Mouse (Mus musculus) heart, postnatal 4 days (tissue): ENCODE data around the gene Smg6. TPM values are rescaled to one million over a fixed set of nuclear protein-coding genes. Genes with fewer than 3 reads are reported as not detected.
A peak's percentile ranks its signal among the peaks of the same experiment; 100 is the strongest.

Source experiments
- DNase-seq: peaks from one replicate; pipeline ENCODE4 v3.0.0; 2021
- total RNA-seq, 2 experiments: library from RNA; stranded (reverse); gene quantifications; 2 replicates each; pipeline ENCODE4 v1.2.3; 2021

Smg6 gene
- total RNA-seq, 2 experiments from 2014 or later = 25.6 to 25.7 TPM

- no peak for DNase-seq
Measured at GRCm38 (mm10) chr11:75150346-75150745, 224.7 kb downstream of the Smg6 start.

- peak; percentile 69 for DNase-seq
Measured at GRCm38 (mm10) chr11:75152603-75153557, 227.3 kb downstream of the Smg6 start.

DNA sequence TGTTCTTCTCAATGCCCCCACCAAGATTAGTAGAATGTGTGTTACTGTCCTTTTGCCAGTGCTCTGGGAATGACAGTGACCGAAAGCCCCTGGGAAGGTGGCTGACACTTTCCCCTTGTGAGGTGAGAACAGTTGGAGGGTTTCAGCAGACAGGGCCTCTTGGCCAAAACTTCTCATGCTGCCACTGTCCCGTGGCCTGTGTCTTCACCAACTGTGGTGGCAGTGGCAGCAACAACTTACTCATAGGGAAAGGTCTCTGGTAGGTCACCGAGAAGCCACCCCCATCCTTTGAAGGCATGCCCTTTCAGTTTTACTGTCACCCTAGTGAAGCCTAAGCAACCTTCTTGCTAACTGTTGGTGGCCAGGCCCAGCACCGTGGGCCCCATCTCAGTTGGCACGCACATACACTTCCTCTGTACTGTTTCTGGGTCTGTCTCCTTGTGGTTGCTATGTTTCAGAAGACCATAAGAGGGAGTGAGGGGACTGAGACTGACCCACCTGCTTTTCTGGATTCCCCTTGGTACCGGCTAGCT is 228.5 kb downstream of the Smg6 start:
- DNase-seq = peak; percentile 11

DNA sequence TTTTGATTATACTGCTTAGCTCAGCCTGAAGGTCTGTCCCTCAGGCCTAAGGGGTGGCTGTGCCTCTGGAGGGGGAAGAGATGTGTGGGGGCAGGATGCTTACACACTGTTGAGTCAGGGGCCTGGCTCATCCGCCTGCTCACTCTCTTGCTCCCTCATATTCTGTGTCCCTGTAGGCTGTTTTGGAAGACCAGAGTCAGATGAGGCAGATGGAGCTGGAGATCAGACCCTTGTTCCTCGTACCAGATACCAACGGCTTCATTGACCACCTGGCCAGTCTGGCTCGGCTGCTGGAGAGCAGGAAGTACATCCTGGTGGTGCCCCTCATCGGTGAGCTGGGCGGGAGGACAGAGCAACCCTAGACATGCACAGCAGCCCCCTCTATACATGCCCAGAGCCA is 230.4 kb downstream of the Smg6 start:
- DNase-seq = peak; percentile 9

GRCm38 (mm10) chr11:75156416-75156815 is 230.8 kb downstream of the Smg6 start:
- no peak for DNase-seq

- DNase-seq = peak; percentile 35
Measured at GRCm38 (mm10) chr11:75157037-75157436, 231.4 kb downstream of the Smg6 start.

GRCm38 (mm10) chr11:75157901-75158300 is 232.3 kb downstream of the Smg6 start:
- DNase-seq = no peak

DNA sequence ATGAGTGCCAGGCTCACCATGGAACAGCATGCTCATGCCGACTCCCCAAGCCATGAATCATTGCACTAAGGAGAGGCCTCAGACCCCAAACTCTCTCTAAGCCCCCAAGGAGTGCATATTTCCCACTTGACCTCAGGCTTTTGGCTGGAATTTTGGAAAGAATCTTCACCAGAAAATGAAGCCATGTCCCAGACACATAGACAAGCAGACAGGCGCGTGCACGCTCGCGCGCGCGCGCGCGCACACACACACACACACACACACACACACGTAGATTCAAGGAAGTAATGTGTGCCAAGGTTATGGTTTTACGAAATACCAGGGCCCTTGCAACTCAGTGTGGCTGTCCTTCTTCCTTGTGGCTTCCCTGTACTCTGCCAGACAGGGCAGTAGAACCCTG is 232.8 kb downstream of the Smg6 start:
- peak; percentile 50 for DNase-seq

- peak; percentile 79 for DNase-seq
Measured at GRCm38 (mm10) chr11:75159564-75159963, 233.9 kb downstream of the Smg6 start.

- no peak for DNase-seq
Measured at GRCm38 (mm10) chr11:75160954-75161353, 235.3 kb downstream of the Smg6 start.

DNA sequence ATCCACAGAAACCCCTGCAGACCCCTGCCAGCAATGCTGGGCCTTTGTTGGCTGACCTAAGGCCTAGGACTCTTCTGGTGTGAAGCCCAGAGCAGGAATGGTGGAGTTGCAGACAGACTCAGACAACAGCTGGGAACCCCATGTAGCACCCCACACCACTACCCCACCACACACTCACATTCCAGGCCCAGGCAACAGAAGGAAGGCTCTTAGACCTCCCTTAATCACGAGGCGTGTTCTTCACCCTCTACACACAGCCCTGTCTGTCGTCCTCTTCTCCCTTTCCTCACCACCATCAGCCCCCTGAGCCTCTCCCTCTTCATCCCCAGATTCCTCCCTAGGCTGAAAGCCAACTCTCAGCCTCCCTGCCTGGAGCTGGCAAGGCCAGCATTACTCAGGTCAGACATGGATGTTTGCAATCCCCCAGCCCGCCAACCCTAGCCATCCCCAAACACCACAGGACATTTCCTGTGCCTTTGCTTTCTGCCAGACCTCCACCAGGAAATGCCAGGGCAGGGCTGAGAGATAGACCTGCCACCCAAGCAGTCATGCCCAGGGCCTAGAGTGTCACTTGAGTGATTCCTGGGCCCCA is 235.9 kb downstream of the Smg6 start:
- DNase-seq = peak; percentile 46

- DNase-seq = no peak
Measured at GRCm38 (mm10) chr11:75162591-75163080, 237.0 kb downstream of the Smg6 start.

DNA sequence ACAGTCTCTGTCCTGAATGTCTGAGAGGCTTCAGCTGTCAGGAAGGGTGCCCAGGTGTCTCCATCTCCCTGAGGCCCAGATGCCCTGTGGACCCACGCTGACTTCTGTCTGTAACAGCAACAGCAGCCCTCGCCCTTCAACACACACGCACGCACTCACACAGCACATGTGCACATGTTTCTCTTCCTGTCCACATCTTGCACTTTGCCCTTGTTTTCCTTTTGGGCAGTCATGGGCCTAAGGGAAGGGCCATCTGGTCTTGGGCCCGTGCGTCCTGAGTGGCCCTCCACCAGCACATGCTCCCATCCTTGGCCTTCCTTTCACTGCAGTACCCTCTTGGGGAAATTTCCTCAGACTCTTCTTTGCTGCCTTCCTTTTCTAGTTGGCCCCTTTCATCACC is 237.8 kb downstream of the Smg6 start:
- DNase-seq = no peak

- no peak for DNase-seq
Measured at GRCm38 (mm10) chr11:75164051-75164450, 238.4 kb downstream of the Smg6 start.

GRCm38 (mm10) chr11:75164750-75165149 is 239.1 kb downstream of the Smg6 start:
- DNase-seq = no peak

DNA sequence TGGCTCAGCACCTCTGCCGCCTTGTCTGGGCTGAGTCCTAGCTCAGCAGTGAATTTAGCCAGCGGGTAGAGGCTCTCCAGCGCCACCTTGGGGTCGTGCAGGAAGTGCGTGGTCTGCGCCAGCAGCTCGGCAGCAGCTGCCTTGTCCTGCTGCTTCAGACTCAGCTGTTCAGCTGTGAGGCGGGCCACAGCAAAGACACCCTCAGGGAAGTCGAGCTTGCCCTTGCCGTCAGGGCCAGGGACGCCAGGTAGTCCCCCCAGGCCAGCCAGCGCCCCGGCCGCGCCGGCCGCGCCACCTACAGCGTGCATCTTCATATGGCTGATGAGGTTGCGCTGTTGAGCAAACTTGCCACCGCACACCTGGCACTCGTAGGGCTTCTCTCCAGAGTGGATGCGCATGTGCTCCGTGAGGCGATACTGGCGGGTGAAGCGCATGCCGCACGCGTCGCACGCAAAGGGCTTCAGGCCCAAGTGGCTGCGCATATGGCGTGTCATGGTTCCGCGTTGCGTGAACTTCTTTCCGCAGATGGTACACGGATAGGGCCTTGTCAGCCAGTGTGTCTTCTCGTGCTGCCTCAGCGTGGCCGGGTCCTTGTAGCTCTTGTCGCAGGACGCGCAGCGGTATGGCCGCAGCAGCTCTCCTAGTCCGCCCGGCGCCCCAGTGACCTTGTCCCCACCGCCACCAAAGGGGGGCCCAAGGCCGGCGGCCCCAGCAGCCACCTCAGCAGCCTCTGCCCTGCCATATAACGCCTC is 240.0 kb downstream of the Smg6 start:
- peak; percentile 89 for DNase-seq

- peak; percentile 47 for DNase-seq
Measured at GRCm38 (mm10) chr11:75166193-75166842, 240.7 kb downstream of the Smg6 start.

GRCm38 (mm10) chr11:75166861-75167642 is 241.4 kb downstream of the Smg6 start:
- peak; percentile 59 for DNase-seq

- DNase-seq = peak; percentile 66
Measured at GRCm38 (mm10) chr11:75167643-75168589, 242.3 kb downstream of the Smg6 start.
